Comparison of ENCODE assay signal across 28 mouse cellular contexts in genomic region chr15:27259854-27260191, GRCm38 (mm10).
"Had no signal": no experiment of that assay in that cellular context is flagged by ENCODE, and none has a peak within 500 bp of the region (broad histone marks: within the 10 kb centered on the region; RNA-seq: fewer than 3 reads in every experiment).

No protein-coding gene starts in this region.

- H3K27ac ChIP-seq: embryonic facial prominence, embryonic 10.5 days; embryonic facial prominence, embryonic 12.5 days; embryonic facial prominence, embryonic 13.5 days; embryonic facial prominence, embryonic 15.5 days; forebrain, embryonic 10.5 days; forebrain, embryonic 12.5 days; forebrain, embryonic 13.5 days; forebrain, embryonic 15.5 days; gastrocnemius, adult 2 months had no signal

- H3K4me2 ChIP-seq: embryonic facial prominence, embryonic 12.5 days; embryonic facial prominence, embryonic 13.5 days; embryonic facial prominence, embryonic 15.5 days; forebrain, embryonic 12.5 days; forebrain, embryonic 13.5 days; forebrain, embryonic 15.5 days had no signal

- H3K4me3 ChIP-seq: embryonic facial prominence, embryonic 10.5 days; embryonic facial prominence, embryonic 12.5 days; embryonic facial prominence, embryonic 13.5 days; embryonic facial prominence, embryonic 15.5 days; erythroblast, embryonic 14.5 days; forebrain, embryonic 10.5 days; forebrain, embryonic 12.5 days; forebrain, embryonic 13.5 days; forebrain, embryonic 15.5 days; gastrocnemius, adult 2 months had no signal

- H3K9me3 ChIP-seq: embryonic facial prominence, embryonic 10.5 days; embryonic facial prominence, embryonic 12.5 days; embryonic facial prominence, embryonic 13.5 days; embryonic facial prominence, embryonic 15.5 days; forebrain, embryonic 10.5 days; forebrain, embryonic 12.5 days; forebrain, embryonic 13.5 days; forebrain, embryonic 15.5 days had no signal

- H3K4me1 ChIP-seq: embryonic facial prominence, embryonic 10.5 days; embryonic facial prominence, embryonic 12.5 days; embryonic facial prominence, embryonic 13.5 days; embryonic facial prominence, embryonic 15.5 days; forebrain, embryonic 10.5 days; forebrain, embryonic 12.5 days; forebrain, embryonic 13.5 days; forebrain, embryonic 15.5 days had no signal

- H3K27me3 ChIP-seq: embryonic facial prominence, embryonic 12.5 days; embryonic facial prominence, embryonic 13.5 days; embryonic facial prominence, embryonic 15.5 days; forebrain, embryonic 12.5 days; forebrain, embryonic 13.5 days; forebrain, embryonic 15.5 days had no signal

- ATAC-seq: forebrain, embryonic 13.5 days; forebrain, embryonic 14.5 days; forebrain, embryonic 15.5 days; forebrain, embryonic 16.5 days; forebrain, postnatal 0 days had no signal

- H3K36me3 ChIP-seq: embryonic facial prominence, embryonic 10.5 days; embryonic facial prominence, embryonic 12.5 days; embryonic facial prominence, embryonic 13.5 days; embryonic facial prominence, embryonic 15.5 days; forebrain, embryonic 10.5 days; forebrain, embryonic 12.5 days; forebrain, embryonic 15.5 days had no signal

- H3K9ac ChIP-seq: embryonic facial prominence, embryonic 12.5 days; embryonic facial prominence, embryonic 13.5 days; embryonic facial prominence, embryonic 15.5 days; forebrain, embryonic 12.5 days; forebrain, embryonic 13.5 days; forebrain, embryonic 15.5 days; forebrain, postnatal 0 days had no signal

- DNase-seq: cerebellum, adult 2 months; cerebellum, adult 8-10 months; cerebellum, adult 9-10 months; cerebellum, adult 9-11 months; cerebellum, postnatal 10 days; cerebellum, postnatal 14 days; cerebellum, postnatal 25 days; cerebellum, postnatal 36 days; embryo, embryonic 11 days; forebrain, postnatal 0 days; gastrocnemius, adult 2 months; gastrocnemius, postnatal 10 days; gastrocnemius, postnatal 14 days; gastrocnemius, postnatal 25 days; gastrocnemius, postnatal 36 days; heart, adult 11 months; heart, adult 18-20 months had no signal
